Mouse (Mus musculus) lung, embryonic 14.5 days (tissue): ENCODE measurements around the gene Dock8. TPM values are rescaled to one million over a fixed set of nuclear protein-coding genes. Genes with fewer than 3 reads are reported as not detected.
A peak's percentile ranks its signal among the peaks of the same experiment; 100 is the strongest.

Experiments
- ATAC-seq: fragments of 200-750 bp; cut with Nextera tagmentation; 2 replicates; pipeline ENCODE4 v1.8.0; 2017; ENCODE audit warnings: mild to moderate bottlenecking, moderate TSS enrichment, moderate library complexity; ENCODE audit not compliant: insufficient read depth
- DNase-seq: peaks from one replicate; pipeline ENCODE4 v3.0.0-alpha.2; 2015
- H3K27ac ChIP-seq: fragments of 300-500 bp; sonication (generic); 2 replicates; pipeline ENCODE4 v1.5.1; 2014; ENCODE audit warnings: low read depth, mild to moderate bottlenecking, moderate library complexity
- H3K27me3 ChIP-seq: fragments of 300-500 bp; sonication (generic); 2 replicates; pipeline ENCODE4 v1.6.1; 2014; ENCODE audit warnings: low read length, control low read depth; ENCODE audit not compliant: insufficient read depth
- H3K36me3 ChIP-seq: fragments of 300-500 bp; sonication (generic); 2 replicates; pipeline ENCODE4 v1.6.1; 2014; ENCODE audit warnings: control low read depth; ENCODE audit not compliant: insufficient read depth
- H3K4me1 ChIP-seq: fragments of 300-500 bp; sonication (generic); 2 replicates; pipeline ENCODE4 v1.6.1; 2014; ENCODE audit warnings: antibody characterized with exemption, control low read depth; ENCODE audit not compliant: insufficient read depth
- H3K4me2 ChIP-seq: fragments of 300-500 bp; sonication (generic); 2 replicates; pipeline ENCODE4 v1.6.1; 2014; ENCODE audit warnings: mild to moderate bottlenecking
- H3K4me3 ChIP-seq: fragments of 300-500 bp; sonication (generic); 2 replicates; pipeline ENCODE4 v1.5.1; 2014; ENCODE audit warnings: low read depth, low read length
- H3K9ac ChIP-seq: fragments of 300-500 bp; sonication (generic); 2 replicates; pipeline ENCODE4 v1.6.1; 2014
- H3K9me3 ChIP-seq: fragments of 300-500 bp; sonication (generic); 2 replicates; pipeline ENCODE4 v1.6.1; 2016; ENCODE audit warnings: low read depth, low read length, control low read depth
- CTCF ChIP-seq: IDR thresholded peaks from 2 replicates; pipeline ENCODE4 v1.5.1; 2016; ENCODE audit warnings: antibody characterized with exemption, low read depth
- WGBS: fragments of 180-500 bp; shearing (Covaris S2); extraction: QIAGEN DNeasy Blood & Tissue Kit; methylation state at CpG from one replicate; pipeline ENCODE4 v1.1.7; 2014; 5-methylcytosine and 5-hydroxymethylcytosine counted together
- polyA plus RNA-seq: library from polyadenylated mRNA; unstranded; fragments of >200 nt; fragmentation: Nextera tagmentation; extraction: Ambion mirVana; gene quantifications from 2 replicates; pipeline ENCODE4 v1.2.1, GENCODE M21; 2014

The Dock8 gene
- polyA plus RNA-seq, 1 experiment from 2014 or later = 4.4 TPM

GRCm38 (mm10) chr19:24972701-24973390 lies 26.5 kb upstream of the Dock8 start:
- no peak overlapping the region for H3K9ac ChIP-seq
- ATAC-seq = no peak
- WGBS = 72% methylated on average over 3 of the region's 3 CpGs

DNA sequence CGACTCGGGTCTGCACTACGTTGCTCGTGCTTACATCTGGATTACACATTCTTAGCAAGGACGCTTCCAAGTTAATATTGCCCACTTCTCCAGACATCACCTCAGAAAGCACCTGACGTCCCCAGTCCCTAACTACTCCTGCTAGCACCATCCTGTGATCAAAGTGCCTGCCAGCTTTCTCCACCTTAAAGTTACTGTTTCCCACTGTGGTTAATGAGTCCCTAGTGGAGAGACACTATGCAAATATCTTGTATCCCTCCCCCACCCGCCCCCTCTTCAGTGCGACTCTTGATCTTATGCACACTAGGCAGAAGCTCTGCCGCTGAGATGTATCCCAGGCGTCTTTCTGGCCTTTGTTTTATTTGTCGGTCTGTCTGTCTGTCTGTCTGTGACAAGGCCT lies 21.3 kb upstream of the Dock8 start:
- no peaks in the 10 kb centered on the region for H3K9me3 ChIP-seq
- no peaks in the 10 kb centered on the region for H3K27me3 ChIP-seq
- H3K27ac ChIP-seq = no peak overlapping the region
- WGBS = 53% methylated on average over 11 of the region's 11 CpGs
- H3K4me1 ChIP-seq = no peaks in the 10 kb centered on the region
- no peak overlapping the region for H3K4me3 ChIP-seq
- no peak for ATAC-seq
- no peaks in the 10 kb centered on the region for H3K36me3 ChIP-seq
- DNase-seq = no peak
- TF ChIP-seq CTCF = no peak
- H3K9ac ChIP-seq = no peak overlapping the region
- no peak overlapping the region for H3K4me2 ChIP-seq

More at GRCm38 (mm10) chr19:24972701-24973390, 26.5 kb upstream of the Dock8 start:
- H3K36me3 ChIP-seq = no peaks in the 10 kb centered on the region
- no peak overlapping the region for H3K27ac ChIP-seq
- no peak overlapping the region for H3K4me2 ChIP-seq
- no peak for TF ChIP-seq CTCF
- H3K27me3 ChIP-seq = no peaks in the 10 kb centered on the region
- H3K9me3 ChIP-seq = no peaks in the 10 kb centered on the region
- DNase-seq = no peak
- H3K4me3 ChIP-seq = no peak overlapping the region
- no peaks in the 10 kb centered on the region for H3K4me1 ChIP-seq

DNA sequence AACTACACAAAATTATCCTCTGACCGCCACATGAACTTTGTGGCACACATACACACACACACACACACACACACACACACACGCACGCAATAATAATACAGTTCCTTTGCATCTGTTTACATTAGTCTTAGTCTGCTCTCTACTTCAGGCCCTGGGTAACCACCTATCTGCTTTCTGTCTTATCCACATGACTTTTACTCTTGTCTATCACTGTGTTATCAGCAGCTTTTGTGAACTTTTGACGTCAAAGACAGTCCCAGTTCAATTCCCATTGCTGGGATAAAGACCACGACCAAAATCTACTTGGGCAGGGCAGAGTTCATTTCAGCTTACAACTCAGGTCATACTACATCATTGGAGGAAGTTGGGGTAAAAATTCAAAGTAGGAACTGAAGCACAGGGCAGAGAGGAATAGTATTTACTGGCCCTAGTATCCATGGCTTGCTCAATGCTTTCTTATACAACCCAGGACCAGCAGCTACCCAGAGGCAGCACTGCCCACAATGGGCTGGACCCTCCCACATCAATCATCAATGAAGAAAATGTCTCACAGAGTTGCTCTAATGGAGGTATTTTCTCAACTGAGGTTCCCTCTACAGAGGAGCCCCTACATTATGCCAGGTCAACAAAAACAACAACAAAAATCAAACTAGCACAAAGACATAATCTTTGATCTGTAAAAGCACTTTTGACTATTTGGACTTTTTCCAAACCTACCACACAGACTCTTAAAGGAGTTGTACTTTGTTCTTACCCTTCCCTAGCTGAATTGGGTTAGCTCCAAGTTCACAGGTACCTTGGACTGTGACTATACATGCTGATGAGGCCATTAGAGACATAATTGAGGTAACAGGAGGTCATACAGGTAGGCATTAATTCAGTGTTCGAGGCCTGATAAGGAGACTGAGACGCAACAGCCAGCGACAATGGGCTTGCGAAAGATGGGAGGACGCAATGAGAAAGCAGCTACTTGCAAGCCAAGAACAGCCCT lies 20.2 kb upstream of the Dock8 start:
- WGBS = 77% methylated on average over 10 of the region's 10 CpGs
- H3K36me3 ChIP-seq = no peaks in the 10 kb centered on the region
- no peak for DNase-seq

DNA sequence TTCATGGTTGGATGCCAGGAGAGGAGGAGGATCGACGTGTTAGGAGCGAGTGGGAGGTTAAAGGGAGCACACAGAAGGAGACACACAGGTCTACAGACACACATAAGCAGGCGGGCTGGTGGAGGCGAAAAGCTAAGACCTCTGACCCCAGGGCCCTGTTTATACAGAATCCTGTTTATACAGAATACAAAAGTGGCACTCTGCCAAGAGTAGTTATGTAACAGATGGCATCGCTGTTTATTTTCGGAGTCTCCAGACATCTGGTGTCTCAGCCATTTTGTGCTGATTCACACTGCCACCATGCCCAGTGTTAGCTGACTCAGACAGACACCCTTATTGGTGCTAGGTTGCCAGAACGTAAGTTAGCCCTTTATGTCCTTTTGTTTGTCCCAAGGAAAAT lies 18.0 kb upstream of the Dock8 start:
- no peaks in the 10 kb centered on the region for H3K36me3 ChIP-seq
- H3K4me1 ChIP-seq = no peaks in the 10 kb centered on the region
- H3K9ac ChIP-seq = no peak overlapping the region
- H3K27ac ChIP-seq = no peak overlapping the region
- TF ChIP-seq CTCF = no peak
- ATAC-seq (no peak; the same call in 1 of the 2 replicates), DNase-seq (peak; percentile 82)
- no peaks in the 10 kb centered on the region for H3K9me3 ChIP-seq
- no peak overlapping the region for H3K4me2 ChIP-seq
- no peak overlapping the region for H3K4me3 ChIP-seq
- H3K27me3 ChIP-seq = no peaks in the 10 kb centered on the region
- 38% methylated on average over 8 of the region's 8 CpGs for WGBS

More for the DNA sequence above, 20.2 kb upstream of the Dock8 start:
- H3K9ac ChIP-seq = no peak overlapping the region
- H3K9me3 ChIP-seq = no peaks in the 10 kb centered on the region
- H3K27ac ChIP-seq = no peak overlapping the region
- no peak overlapping the region for H3K4me2 ChIP-seq
- no peak for ATAC-seq
- H3K27me3 ChIP-seq = no peaks in the 10 kb centered on the region
- no peaks in the 10 kb centered on the region for H3K4me1 ChIP-seq
- no peak for TF ChIP-seq CTCF
- no peak overlapping the region for H3K4me3 ChIP-seq

GRCm38 (mm10) chr19:24983050-24983449 lies 16.3 kb upstream of the Dock8 start:
- TF ChIP-seq CTCF = no peak
- Histone ChIP-seq H3K4me1 (no peaks in the 10 kb centered on the region), H3K4me3 (no peak overlapping the region), H3K27me3 (no peaks in the 10 kb centered on the region), H3K27ac (no peak overlapping the region), H3K4me2 (no peak overlapping the region), H3K9ac (no peak overlapping the region), H3K36me3 (no peaks in the 10 kb centered on the region), H3K9me3 (no peaks in the 10 kb centered on the region)
- no peak for ATAC-seq
- 76% methylated on average over 4 of the region's 4 CpGs for WGBS
- DNase-seq = no peak

GRCm38 (mm10) chr19:24983857-24984498 lies 15.4 kb upstream of the Dock8 start:
- no peak for TF ChIP-seq CTCF
- no peak overlapping the region for H3K9ac ChIP-seq
- ATAC-seq = no peak
- no peaks in the 10 kb centered on the region for H3K27me3 ChIP-seq
- H3K4me2 ChIP-seq = no peak overlapping the region
- H3K27ac ChIP-seq = no peak overlapping the region
- H3K4me3 ChIP-seq = no peak overlapping the region
- H3K36me3 ChIP-seq = no peaks in the 10 kb centered on the region
- H3K9me3 ChIP-seq = no peaks in the 10 kb centered on the region
- H3K4me1 ChIP-seq = no peaks in the 10 kb centered on the region
- no peak for DNase-seq
- WGBS = 52% methylated on average over 7 of the region's 7 CpGs
